ENCODE assay signal across 10 mouse cellular contexts in genomic region chr5:105651561-105651991, GRCm38 (mm10). TPM values are rescaled to one million over a fixed set of nuclear protein-coding genes. Genes with fewer than 3 reads are reported as not detected.
DNase-seq lines count a peak whose midpoint lies in the region; ATAC-seq and TF ChIP-seq lines count a peak whose summit lies in the region.
"Had no signal": no experiment of that assay in that cellular context is flagged by ENCODE, and none has a peak within 500 bp of the region (broad histone marks: within the 10 kb centered on the region; RNA-seq: fewer than 3 reads in every experiment).

No protein-coding gene starts in this region.

- DNase-seq in heart, adult 2 months = peak; percentile 38 to 45
- DNase-seq in heart, postnatal 10 days = no peak
- no peak for DNase-seq in CH12.LX (ENCODE audit: extremely low read depth)
- no peak for DNase-seq in liver, postnatal 0 days
- no peak for DNase-seq in adrenal gland, postnatal 14 days
- no peak for DNase-seq in adrenal gland, postnatal 4 days (ENCODE audit: low spot score in 2 of 2)

- no peak for TF ChIP-seq CTCF in heart, adult 2 months (IDR thresholded peaks at IDR 0.05)
- TF ChIP-seq CTCF in CH12.LX (conservative IDR thresholded peaks at IDR 0.05 in 1 of 2, IDR thresholded peaks at IDR 0.05 in 1 of 2; ENCODE audit: low read depth in 2 of 2, low read length in 2 of 2) = no peak
- no peak for TF ChIP-seq CTCF in liver, postnatal 0 days (IDR thresholded peaks at IDR 0.05; ENCODE audit: low read depth)

- in situ Hi-C loops in CH12.LX (cut with MboI; ENCODE audit: low pct_ligation_motif_present, low pct_unique_long_range_greater_than_20kb, low sequenced_read_pairs) = loop anchor here (5.0 kb wide), 2 partner anchors 154 to 244 kb away; no protein-coding TSS in a partner anchor

- WGBS in heart, adult 2 months = 49% methylated on average over 11 of the region's 11 CpGs
- 15% methylated on average over 11 of the region's 11 CpGs for WGBS in kidney, embryonic 14.5 days
- 13% methylated on average over 11 of the region's 11 CpGs for WGBS in liver, postnatal 0 days (ENCODE audit: insufficient replicate concordance)
- WGBS in midbrain, embryonic 16.5 days = 86% methylated on average over 11 of the region's 11 CpGs

- no peak for TF ChIP-seq EP300 in heart, adult 2 months (IDR thresholded peaks at IDR 0.05; ENCODE audit: insufficient read depth, low read depth, low read length)
- no peak for TF ChIP-seq EP300 in CH12.LX (IDR thresholded peaks at IDR 0.05; ENCODE audit: low read length)
- no peak for TF ChIP-seq EP300 in liver, postnatal 0 days (IDR thresholded peaks at IDR 0.05; ENCODE audit: low read depth)

- H3K9ac ChIP-seq in heart, adult 2 months (ENCODE audit: low read depth, low read length) = peak overlapping the region; percentile 14; the same call in 1 of the 2 replicates
- peak overlapping the region; percentile 95 for H3K9ac ChIP-seq in CH12.LX (ENCODE audit: insufficient read depth, low read depth)
- H3K9ac ChIP-seq in kidney, embryonic 14.5 days (ENCODE audit: low read depth, low read length) = no peak overlapping the region
- peak overlapping the region; percentile 60 for H3K9ac ChIP-seq in liver, postnatal 0 days (replicated peaks)
- no peak overlapping the region for H3K9ac ChIP-seq in midbrain, embryonic 16.5 days (ENCODE audit: low read depth, low read length)
- H3K9ac ChIP-seq: hindbrain, embryonic 12.5 days; midbrain, embryonic 12.5 days had no signal

- no peaks in the 10 kb centered on the region for H3K79me2 ChIP-seq in heart, adult 2 months (replicated peaks; ENCODE audit: control insufficient read depth, insufficient read depth, low read length)
- no peaks in the 10 kb centered on the region for H3K79me2 ChIP-seq in CH12.LX (replicated peaks; ENCODE audit: control insufficient read depth, extremely low read depth, insufficient read depth, poor library complexity, severe bottlenecking)

- H3K36me3 ChIP-seq in heart, adult 2 months (ENCODE audit: control insufficient read depth, insufficient read depth, low read length) = no peaks in the 10 kb centered on the region
- peaks cover 0 to 18% of the 10 kb centered on the region in 2 experiments for H3K36me3 ChIP-seq in CH12.LX (replicated peaks in 1 of 2; ENCODE audit: control insufficient read depth in 1 of 2, insufficient read depth in 1 of 2, low read length in 1 of 2)
- no peaks in the 10 kb centered on the region for H3K36me3 ChIP-seq in kidney, embryonic 14.5 days (ENCODE audit: control insufficient read depth, insufficient read depth, low read length)
- no peaks in the 10 kb centered on the region for H3K36me3 ChIP-seq in liver, postnatal 0 days (replicated peaks; ENCODE audit: insufficient read depth, low read length)
- no peaks in the 10 kb centered on the region for H3K36me3 ChIP-seq in midbrain, embryonic 16.5 days (ENCODE audit: control insufficient read depth, insufficient read depth, low read length)
- H3K36me3 ChIP-seq: hindbrain, embryonic 12.5 days; midbrain, embryonic 12.5 days had no signal

- H3K9me3 ChIP-seq in CH12.LX (replicated peaks; ENCODE audit: low read length) = no peaks in the 10 kb centered on the region
- no peaks in the 10 kb centered on the region for H3K9me3 ChIP-seq in kidney, embryonic 14.5 days (ENCODE audit: control insufficient read depth, low read length)
- no peaks in the 10 kb centered on the region for H3K9me3 ChIP-seq in liver, postnatal 0 days (ENCODE audit: low read length)
- no peaks in the 10 kb centered on the region for H3K9me3 ChIP-seq in midbrain, embryonic 16.5 days (replicated peaks; ENCODE audit: control insufficient read depth, low read length, poor library complexity, severe bottlenecking)
- H3K9me3 ChIP-seq: hindbrain, embryonic 12.5 days; midbrain, embryonic 12.5 days had no signal

- peak overlapping the region; percentile 70 for H3K4me2 ChIP-seq in CH12.LX (ENCODE audit: insufficient read depth, low read depth, poor library complexity, severe bottlenecking)
- H3K4me2 ChIP-seq in kidney, embryonic 14.5 days (replicated peaks; ENCODE audit: low read depth, low read length) = peak overlapping the region; percentile 26
- peak overlapping the region; percentile 70 for H3K4me2 ChIP-seq in liver, postnatal 0 days (ENCODE audit: low read depth, low read length)
- no peak overlapping the region for H3K4me2 ChIP-seq in midbrain, embryonic 16.5 days (ENCODE audit: low read length)
- H3K4me2 ChIP-seq: hindbrain, embryonic 12.5 days; midbrain, embryonic 12.5 days had no signal

- no peak for TF ChIP-seq POLR2A in heart, adult 2 months (IDR thresholded peaks at IDR 0.05; ENCODE audit: insufficient read depth, low read depth, low read length)
- no peak for TF ChIP-seq POLR2A in CH12.LX (IDR thresholded peaks at IDR 0.05; ENCODE audit: low read depth, low read length)

- intact Hi-C loops in heart, adult 2 months (cut with DNase I) = no loop called here
- intact Hi-C loops in heart, postnatal 10 days (cut with DNase I) = loop anchor here (5.0 to 10.0 kb wide), 2 partner anchors 64 to 667 kb away; partner anchors contain the start of gene Abcg3

- no peak for TF ChIP-seq RAD21 in CH12.LX (IDR thresholded peaks at IDR 0.05; ENCODE audit: low read depth, low read length)

- H3K27me3 ChIP-seq in heart, adult 2 months (ENCODE audit: control insufficient read depth, insufficient read depth, low read length) = no peaks in the 10 kb centered on the region
- no peaks in the 10 kb centered on the region for H3K27me3 ChIP-seq in CH12.LX (replicated peaks)
- 0 out of 2 replicates have a peak, but pooled peaks cover 3% of the 10 kb centered on the region for H3K27me3 ChIP-seq in kidney, embryonic 14.5 days (ENCODE audit: control insufficient read depth, insufficient read depth, low read length)
- H3K27me3 ChIP-seq in liver, postnatal 0 days (ENCODE audit: insufficient read depth, low read length) = no peaks in the 10 kb centered on the region
- no peaks in the 10 kb centered on the region for H3K27me3 ChIP-seq in midbrain, embryonic 16.5 days (ENCODE audit: control insufficient read depth, insufficient read depth, low read depth, low read length)
- H3K27me3 ChIP-seq: hindbrain, embryonic 12.5 days; midbrain, embryonic 12.5 days had no signal

- no peak for ATAC-seq in kidney, embryonic 14.5 days (ENCODE audit: low FRiP score, low TSS enrichment)
- no peak for ATAC-seq in liver, postnatal 0 days
- no peak for ATAC-seq in midbrain, embryonic 16.5 days

- dilution Hi-C loops in CH12.LX (cut with MboI; ENCODE audit: extremely low pct_ligation_motif_present, extremely low pct_unique_long_range_greater_than_20kb, low sequenced_read_pairs) = no loop called here

- H3K27ac ChIP-seq in heart, adult 2 months = peak overlapping the region; percentile 74
- H3K27ac ChIP-seq in CH12.LX (ENCODE audit: insufficient read depth, low read depth) = peak overlapping the region; percentile 16; the same call in 1 of the 2 replicates
- 0 out of 2 replicates have a peak overlapping the region, but pooled peaks have one; percentile 47 for H3K27ac ChIP-seq in kidney, embryonic 14.5 days (ENCODE audit: low read depth, low read length)
- H3K27ac ChIP-seq in liver, postnatal 0 days (ENCODE audit: low read depth) = peak overlapping the region; percentile 72
- H3K27ac ChIP-seq in midbrain, embryonic 16.5 days (ENCODE audit: low read length) = no peak overlapping the region
- H3K27ac ChIP-seq: hindbrain, embryonic 12.5 days; midbrain, embryonic 12.5 days had no signal

- peaks cover 12% of the 10 kb centered on the region for H3K4me1 ChIP-seq in heart, adult 2 months (ENCODE audit: control insufficient read depth, insufficient read depth, low read length)
- H3K4me1 ChIP-seq in CH12.LX (ENCODE audit: control insufficient read depth in 1 of 2, insufficient read depth in 2 of 2) = peaks cover 14 to 60% of the 10 kb centered on the region in 2 experiments
- H3K4me1 ChIP-seq in kidney, embryonic 14.5 days (ENCODE audit: control insufficient read depth, insufficient read depth, low read length) = peaks cover 3% of the 10 kb centered on the region; the same call in 1 of the 2 replicates
- H3K4me1 ChIP-seq in liver, postnatal 0 days (ENCODE audit: insufficient read depth) = peaks cover 20% of the 10 kb centered on the region
- H3K4me1 ChIP-seq in midbrain, embryonic 16.5 days (ENCODE audit: control insufficient read depth, insufficient read depth, low read length) = peaks cover 3% of the 10 kb centered on the region; the same call in 1 of the 2 replicates

- H3K4me3 ChIP-seq in heart, adult 2 months = no peak overlapping the region
- peak overlapping the region; percentile 68 to 81 (median 76) for H3K4me3 ChIP-seq in CH12.LX (replicated peaks in 1 of 3; ENCODE audit: low read depth in 2 of 3, low read length in 2 of 3, poor library complexity in 1 of 3)
- no peak overlapping the region; the same call in 1 of the 2 replicates for H3K4me3 ChIP-seq in kidney, embryonic 14.5 days (ENCODE audit: low read length)
- peak overlapping the region; percentile 38 for H3K4me3 ChIP-seq in liver, postnatal 0 days (ENCODE audit: low read depth, low read length)
- no peak overlapping the region for H3K4me3 ChIP-seq in midbrain, embryonic 16.5 days (ENCODE audit: low read depth, low read length)
- H3K4me3 ChIP-seq: hindbrain, embryonic 12.5 days; midbrain, embryonic 12.5 days had no signal

TF ChIP-seq in CH12.LX, 34 proteins besides CTCF, POLR2A, EP300 and RAD21 (continues in another document):
- TF ChIP-seq NRF1 (IDR thresholded peaks at IDR 0.05; ENCODE audit: low read depth, low read length) (no peak), CHD2 (IDR thresholded peaks at IDR 0.05; ENCODE audit: low read length) (0 out of 2 replicates have a peak, but pooled peaks have one; percentile 12), HCFC1 (IDR thresholded peaks at IDR 0.05; ENCODE audit: low read depth, low read length) (0 out of 2 replicates have a peak, but pooled peaks have one; percentile 1), KAT2A (IDR thresholded peaks at IDR 0.05; ENCODE audit: insufficient replicate concordance, low read length) (no peak), CHD1 (IDR thresholded peaks at IDR 0.05; ENCODE audit: low read depth, low read length) (peak; percentile 53; the same call in 1 of the 2 replicates), MYC (IDR thresholded peaks at IDR 0.05; ENCODE audit: low read depth, low read length) (peak; percentile 22; the same call in 1 of the 2 replicates), JUND (conservative IDR thresholded peaks at IDR 0.05; ENCODE audit: low read depth, low read length) (no peak)

RNA-seq across cellular contexts. Expression of gene Lrrc8d, which starts 48.2 kb away (rescaled TPM):
- 1 to 10 TPM; 8.0 to 8.8 TPM for total RNA-seq in heart, adult 2 months (2021)
- 4.3 and 5.2 TPM in 2 replicates for polyA plus RNA-seq in heart, adult 2 months (2012; rRNA removed)
- total RNA-seq in heart, postnatal 10 days (2021) = 10 to 100 TPM; 18.7 to 19.5 TPM
- total RNA-seq in CH12.LX (2012; rRNA removed) (15.9 and 16.6 TPM in 2 replicates), CH12.LX (2014; rRNA removed) (5.2 and 7.0 TPM in 2 replicates)
- 26.1 and 29.2 TPM in 2 replicates for polyA plus RNA-seq in CH12.LX (2012; ENCODE audit: insufficient read length, low read depth)
- 22.7 and 42.1 TPM in 2 replicates for polyA plus RNA-seq in kidney, embryonic 14.5 days (2014; fragmentation: Nextera tagmentation; extraction: Ambion mirVana)
- polyA plus RNA-seq in liver, postnatal 0 days (2015; fragmentation: Nextera tagmentation; extraction: Ambion mirVana) = 11.6 TPM in 2 replicates
- 33.9 and 35.9 TPM in 2 replicates for polyA plus RNA-seq in midbrain, embryonic 16.5 days (2015; fragmentation: Nextera tagmentation; extraction: Ambion mirVana)
- total RNA-seq in adrenal gland, postnatal 14 days (2021) = 85.6 and 87.9 TPM in 2 replicates
- total RNA-seq in adrenal gland, postnatal 4 days (2021) = 10 to 100 TPM; 83.9 to 89.6 TPM

Comparison
In these comparisons a context has a peak if more than half of its experiments do, and no peak if none do; other contexts are left out.
1. DNase-seq: peak in heart, adult 2 months (2 of 2); none in heart, postnatal 10 days (0 of 2), CH12.LX (single experiment), liver, postnatal 0 days (single experiment), adrenal gland, postnatal 14 days (single experiment) and adrenal gland, postnatal 4 days (0 of 2).
2. H3K4me3 ChIP-seq: peak in CH12.LX (3 of 3) and liver, postnatal 0 days (single experiment); none in heart, adult 2 months (single experiment), kidney, embryonic 14.5 days (single experiment) and midbrain, embryonic 16.5 days (single experiment).
3. H3K9ac ChIP-seq: peak in heart, adult 2 months (single experiment), CH12.LX (single experiment) and liver, postnatal 0 days (single experiment); none in kidney, embryonic 14.5 days (single experiment) and midbrain, embryonic 16.5 days (single experiment).